Mouse (Mus musculus) urinary bladder, postnatal 4 days (tissue): ENCODE data around the gene Rsph14.

Experiments
- DNase-seq, 2 experiments: peaks; one replicate each; pipeline ENCODE4 v3.0.0; 2021 to 2022; ENCODE audit warnings: low spot score in 2 of 2

Rsph14 gene

GRCm38 (mm10) chr10:74933548-74934190 lies 98.7 kb downstream of the Rsph14 start:
- peak in 1 of 2 experiments; percentile 54 for DNase-seq

DNA sequence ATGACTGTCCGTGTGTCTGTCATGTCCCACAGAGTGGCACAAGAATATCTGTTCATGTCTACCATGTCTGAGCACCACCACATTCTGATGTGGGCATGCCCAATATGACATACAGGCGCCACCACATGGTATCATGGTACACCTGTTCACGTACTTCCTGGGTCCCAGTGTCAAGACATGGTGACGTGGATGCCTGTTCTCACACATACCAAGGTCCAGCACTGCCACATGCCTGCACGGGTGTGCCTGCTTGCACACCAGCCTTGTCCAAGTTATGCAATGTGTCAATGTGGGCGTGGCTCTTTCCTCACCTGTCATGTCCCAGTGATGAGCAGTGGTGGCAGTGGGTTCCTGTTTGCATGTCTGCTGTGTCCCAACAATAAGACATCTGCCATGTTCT lies 99.9 kb downstream of the Rsph14 start:
- DNase-seq, result peak in 1 of 2 experiments; percentile 13

DNA sequence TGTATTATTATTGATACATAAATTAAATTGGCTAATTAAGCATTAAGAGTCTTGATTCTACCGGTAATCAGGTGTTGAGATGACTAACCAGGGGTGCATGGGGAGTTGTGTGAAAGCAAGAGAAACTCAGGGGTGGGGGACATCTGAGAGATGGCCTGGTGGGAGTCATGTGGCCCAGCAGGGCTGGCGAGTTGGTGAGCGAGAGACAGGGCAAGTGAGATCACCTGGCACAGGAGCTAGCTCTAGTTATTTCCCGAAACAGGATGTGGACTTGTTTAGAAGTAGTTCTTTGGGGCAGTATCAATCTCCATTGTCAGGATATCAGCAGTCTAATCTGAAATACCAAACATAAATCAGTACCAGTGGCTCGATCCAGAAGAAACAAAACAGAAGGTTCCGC lies 100.8 kb downstream of the Rsph14 start:
- peak in 1 of 2 experiments; percentile 13 for DNase-seq

DNA sequence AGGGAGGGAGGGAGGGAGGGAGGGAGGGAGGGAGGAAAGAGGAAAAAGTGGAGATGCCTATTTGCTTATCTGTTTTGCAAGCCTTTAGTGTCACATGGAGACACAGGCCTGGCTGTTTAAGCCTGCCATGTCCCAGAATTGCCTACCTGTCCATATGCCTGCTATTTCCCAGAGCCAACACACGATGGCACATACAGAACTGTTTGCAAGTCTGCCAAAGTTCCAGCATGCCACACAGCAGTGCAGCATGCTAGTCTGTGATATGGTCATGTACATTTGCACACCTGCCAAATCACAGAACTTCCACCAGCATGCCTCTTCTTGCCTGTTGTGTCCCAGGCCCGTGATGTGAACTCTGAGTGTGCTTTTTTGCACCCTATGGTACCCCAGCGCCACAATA lies 101.8 kb downstream of the Rsph14 start:
- peak in 1 of 2 experiments; percentile 54 for DNase-seq

DNA sequence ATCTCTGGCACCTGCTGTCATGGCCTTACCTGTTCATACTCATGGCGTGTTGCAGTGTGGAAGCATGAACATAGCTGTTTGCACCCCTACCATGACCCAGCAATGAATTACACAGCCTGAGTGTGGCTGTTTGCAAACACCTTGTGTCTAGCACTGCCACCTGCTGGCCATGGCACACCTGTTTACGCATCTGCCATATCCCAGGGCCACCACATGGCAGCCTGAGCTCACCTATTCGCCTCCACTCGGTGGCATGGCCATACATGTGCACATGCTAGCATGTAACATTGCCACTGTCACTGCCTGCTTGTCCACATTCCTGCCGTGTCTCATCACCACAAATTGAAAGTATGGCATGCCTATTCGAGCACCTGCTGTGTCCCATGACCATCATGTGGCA lies 102.8 kb downstream of the Rsph14 start:
- no peak for DNase-seq

- no peak for DNase-seq
Observed at GRCm38 (mm10) chr10:74928276-74928675, 104.1 kb downstream of the Rsph14 start.

DNA sequence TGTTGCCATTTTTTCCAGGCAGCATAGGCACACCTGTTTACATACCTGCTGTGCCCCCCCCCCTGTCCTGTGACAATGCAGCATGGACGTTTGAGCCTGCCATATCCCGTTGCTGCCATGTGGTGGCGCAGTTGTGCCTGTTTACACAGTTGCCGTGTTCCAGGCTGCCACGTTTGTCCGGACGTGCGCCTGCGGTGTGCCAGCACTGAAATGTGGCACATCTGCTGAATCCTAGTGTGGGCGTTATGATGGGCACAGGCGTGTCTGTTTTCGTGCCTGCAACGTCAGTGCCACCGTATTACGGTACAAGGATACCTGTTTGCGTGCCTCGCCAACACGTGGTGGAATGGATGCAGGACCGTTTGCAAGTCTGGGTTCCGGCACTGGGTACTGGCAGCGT lies 107.1 kb downstream of the Rsph14 start:
- no peak for DNase-seq

DNA sequence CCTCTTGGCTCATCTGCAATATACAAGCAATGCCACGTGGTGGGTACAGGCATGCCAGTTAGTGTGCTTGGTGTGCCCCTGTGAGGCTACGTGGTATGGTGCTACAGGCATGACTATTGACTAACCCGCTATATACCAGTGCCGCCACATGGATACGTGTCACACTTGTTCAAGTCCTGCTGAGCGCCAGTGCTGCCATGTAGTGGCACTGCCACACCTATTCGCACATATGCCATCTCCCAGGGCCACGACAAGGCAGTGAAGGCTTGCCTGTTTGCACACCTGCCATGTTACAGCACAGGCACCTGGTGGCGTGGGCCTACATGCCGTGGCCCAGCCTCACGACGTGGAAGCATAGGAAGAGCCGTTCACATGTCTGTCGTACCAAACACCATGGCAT lies 108.1 kb downstream of the Rsph14 start:
- DNase-seq, result no peak

GRCm38 (mm10) chr10:74922763-74923162 lies 109.6 kb downstream of the Rsph14 start:
- no peak for DNase-seq

- no peak for DNase-seq
Observed at GRCm38 (mm10) chr10:74921614-74922013, 110.8 kb downstream of the Rsph14 start.

- DNase-seq, result no peak
Observed at GRCm38 (mm10) chr10:74920853-74921567, 111.4 kb downstream of the Rsph14 start.

- no peak for DNase-seq
Observed at GRCm38 (mm10) chr10:74919277-74919676, 113.1 kb downstream of the Rsph14 start.

DNA sequence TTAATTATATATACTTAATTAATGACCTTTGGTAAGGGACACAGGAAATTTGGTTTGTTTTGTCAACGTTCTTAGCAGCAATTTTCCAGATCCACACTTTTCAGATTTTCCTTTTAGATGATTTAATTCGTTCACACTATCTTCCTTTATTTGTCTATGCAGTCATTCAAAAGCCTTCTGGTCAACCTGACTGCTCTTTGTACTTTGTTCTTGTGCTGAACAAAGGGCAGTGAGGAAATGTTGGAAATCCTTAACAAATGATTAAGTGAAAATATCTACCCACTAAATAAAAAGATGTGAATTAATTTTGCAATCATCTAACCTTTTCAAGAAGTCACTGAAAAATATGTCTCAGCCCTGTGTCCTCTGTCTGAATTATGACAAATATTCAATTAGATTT lies 124.0 kb downstream of the Rsph14 start:
- no peak for DNase-seq
